Mouse (Mus musculus): ENCODE data around the gene Zscan21.

Gene Zscan21

GRCm38 (mm10) chr5:138118041-138118440, 1.3 kb downstream of the Zscan21 start:
- DNase-seq (ENCODE audit: low read depth, low spot score): no peak

- DNase-seq (ENCODE audit: low read depth, low spot score): no peak
Measured at GRCm38 (mm10) chr5:138132425-138133064, 15.8 kb downstream of the Zscan21 start.

GRCm38 (mm10) chr5:138137257-138137656, 20.6 kb downstream of the Zscan21 start:
- no peak for DNase-seq (ENCODE audit: low read depth, low spot score)

- DNase-seq (ENCODE audit: low read depth, low spot score): no peak
Measured at GRCm38 (mm10) chr5:138137935-138138549, 21.3 kb downstream of the Zscan21 start.

- no peak for DNase-seq (ENCODE audit: low read depth, low spot score)
Measured at GRCm38 (mm10) chr5:138138585-138138984, 21.9 kb downstream of the Zscan21 start.

- no peak for DNase-seq (ENCODE audit: low read depth, low spot score)
Measured at GRCm38 (mm10) chr5:138154390-138154789, 37.7 kb downstream of the Zscan21 start.

GRCm38 (mm10) chr5:138155443-138155976, 38.8 kb downstream of the Zscan21 start, which contains the start of gene Zfp113:
Gene Zfp113 (minus strand): TSS chr5:138155744.
- DNase-seq (ENCODE audit: low read depth, low spot score): peak; percentile 90

GRCm38 (mm10) chr5:138160224-138160762, 43.6 kb downstream of the Zscan21 start:
- DNase-seq (ENCODE audit: low read depth, low spot score): no peak

DNA sequence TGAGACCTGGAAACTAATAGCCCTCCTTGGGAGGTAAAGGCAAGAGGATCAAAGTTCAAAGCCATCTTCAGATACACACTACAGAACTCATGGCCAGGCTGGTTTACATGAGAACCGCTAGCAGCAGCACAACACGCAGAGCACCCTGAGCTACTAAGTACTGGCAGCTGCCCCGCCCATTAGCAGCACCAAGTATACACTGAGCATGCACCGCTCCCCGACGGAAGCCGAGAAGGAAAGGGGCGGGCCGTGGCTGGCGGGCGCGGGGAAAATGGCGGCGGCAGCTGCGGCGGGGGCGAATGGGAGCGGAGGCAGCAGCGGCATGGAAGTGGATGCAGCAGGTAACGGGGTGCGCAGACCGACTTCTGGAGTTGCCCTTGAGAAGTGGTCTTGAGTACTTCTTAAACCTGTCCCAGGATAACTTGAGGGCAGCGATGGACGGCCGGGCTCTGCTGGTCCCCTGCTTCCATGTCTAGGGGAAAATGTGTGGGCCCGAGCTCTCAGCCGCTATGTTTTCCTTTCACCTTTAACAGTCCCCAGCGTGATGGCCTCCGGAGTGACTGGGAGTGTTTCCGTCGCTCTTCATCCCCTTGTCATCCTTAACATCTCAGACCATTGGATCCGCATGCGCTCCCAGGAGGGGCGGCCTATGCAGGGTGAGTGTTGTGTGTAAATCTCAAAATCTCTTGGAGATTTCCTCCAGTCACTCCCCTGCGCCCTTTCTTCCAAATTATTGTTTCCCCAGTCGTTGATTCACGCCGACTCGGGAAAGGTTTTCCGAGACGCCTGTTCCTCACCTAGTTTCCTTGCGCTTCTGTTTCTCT, 44.4 kb downstream of the Zscan21 start, which contains the start of gene Cops6:
TSS of gene Cops6 (plus strand) at position 230 of the 824 bp plus-strand sequence.
- DNase-seq (ENCODE audit: low read depth, low spot score): peak; percentile 80

DNA sequence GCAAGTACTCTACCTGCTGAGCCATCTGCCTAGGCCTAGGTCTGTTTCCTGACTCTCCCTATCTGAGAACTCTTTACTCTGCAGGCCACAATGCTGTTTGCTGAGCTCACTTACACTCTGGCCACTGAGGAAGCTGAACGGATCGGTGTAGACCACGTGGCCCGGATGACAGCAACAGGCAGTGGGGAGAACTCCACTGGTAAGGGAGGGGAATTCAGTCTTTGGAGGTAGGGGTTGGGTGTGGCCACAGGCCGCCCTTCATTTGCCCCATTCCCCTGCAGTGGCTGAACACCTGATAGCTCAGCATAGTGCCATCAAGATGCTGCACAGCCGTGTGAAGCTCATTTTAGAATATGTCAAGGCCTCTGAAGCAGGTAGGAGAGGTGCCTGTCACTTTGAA, 46.3 kb downstream of the Zscan21 start:
- no peak for DNase-seq (ENCODE audit: low read depth, low spot score)

DNA sequence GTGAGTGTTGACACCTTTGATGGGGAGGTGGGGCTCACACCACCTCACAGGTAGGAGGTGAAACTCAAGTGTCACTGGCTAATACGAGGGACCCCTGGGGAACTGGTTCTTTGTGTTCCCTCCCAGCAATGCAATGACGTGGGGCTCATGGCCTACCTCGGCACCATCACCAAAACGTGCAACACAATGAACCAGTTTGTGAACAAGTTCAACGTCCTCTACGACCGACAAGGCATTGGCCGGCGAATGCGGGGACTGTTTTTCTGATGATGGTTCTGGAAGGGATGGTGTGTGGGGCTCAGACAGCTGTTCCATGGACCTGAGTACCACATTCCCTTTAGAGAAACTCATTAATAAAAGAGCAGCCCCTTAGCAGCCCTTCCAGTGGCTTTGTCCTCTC, 46.9 kb downstream of the Zscan21 start:
- no peak for DNase-seq (ENCODE audit: low read depth, low spot score)

DNA sequence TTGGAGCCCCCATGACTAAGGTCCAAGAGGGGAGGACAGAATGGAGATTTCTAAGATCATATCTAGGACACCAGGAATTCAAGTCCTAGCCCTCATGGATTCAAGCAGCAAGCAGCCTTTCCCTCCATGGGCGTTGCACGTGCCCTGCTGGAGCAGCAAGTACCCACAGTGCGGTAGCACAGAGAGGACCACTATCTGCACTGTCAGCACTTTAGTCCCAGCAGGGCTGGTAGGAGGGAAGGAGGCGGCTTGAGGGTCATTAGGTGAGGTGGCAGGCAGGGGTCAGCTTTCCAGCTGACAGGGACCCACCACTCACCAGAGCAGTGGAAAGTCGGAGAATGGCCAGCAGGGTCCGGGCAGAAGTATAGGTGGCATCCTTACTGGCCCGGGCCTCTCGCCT, 48.9 kb downstream of the Zscan21 start:
- DNase-seq (ENCODE audit: low read depth, low spot score): no peak

DNA sequence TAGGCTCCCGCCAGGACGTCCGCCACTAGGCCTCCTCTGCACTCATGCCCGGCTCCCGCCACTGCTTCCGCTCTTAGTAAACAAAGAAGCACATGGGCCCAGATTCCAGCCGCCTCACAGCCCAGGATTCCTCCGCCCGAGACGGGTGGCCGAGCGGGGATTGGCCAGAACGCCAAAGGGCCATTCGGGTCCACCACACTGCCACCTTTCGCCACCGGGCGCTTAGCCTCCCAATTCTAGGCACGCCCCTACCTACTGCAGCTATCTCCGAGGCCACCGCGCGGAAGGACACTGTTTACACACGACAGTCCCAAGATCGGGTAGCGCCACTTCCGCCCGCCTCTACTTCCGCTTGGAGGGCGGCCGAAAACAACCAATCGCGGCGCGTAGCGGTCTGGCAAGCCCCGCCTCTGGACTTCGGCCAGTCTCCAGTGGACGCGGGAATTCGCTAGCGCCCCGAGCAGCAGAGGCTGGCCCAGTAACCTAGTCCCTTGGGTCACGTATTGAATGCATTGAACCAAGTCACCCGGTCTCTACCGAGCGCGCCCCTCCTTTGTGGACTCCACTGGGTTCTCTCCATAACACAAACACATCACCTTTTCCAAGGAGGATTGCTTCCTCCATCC, 54.3 kb downstream of the Zscan21 start:
- DNase-seq (ENCODE audit: low read depth, low spot score): peak; percentile 89

DNA sequence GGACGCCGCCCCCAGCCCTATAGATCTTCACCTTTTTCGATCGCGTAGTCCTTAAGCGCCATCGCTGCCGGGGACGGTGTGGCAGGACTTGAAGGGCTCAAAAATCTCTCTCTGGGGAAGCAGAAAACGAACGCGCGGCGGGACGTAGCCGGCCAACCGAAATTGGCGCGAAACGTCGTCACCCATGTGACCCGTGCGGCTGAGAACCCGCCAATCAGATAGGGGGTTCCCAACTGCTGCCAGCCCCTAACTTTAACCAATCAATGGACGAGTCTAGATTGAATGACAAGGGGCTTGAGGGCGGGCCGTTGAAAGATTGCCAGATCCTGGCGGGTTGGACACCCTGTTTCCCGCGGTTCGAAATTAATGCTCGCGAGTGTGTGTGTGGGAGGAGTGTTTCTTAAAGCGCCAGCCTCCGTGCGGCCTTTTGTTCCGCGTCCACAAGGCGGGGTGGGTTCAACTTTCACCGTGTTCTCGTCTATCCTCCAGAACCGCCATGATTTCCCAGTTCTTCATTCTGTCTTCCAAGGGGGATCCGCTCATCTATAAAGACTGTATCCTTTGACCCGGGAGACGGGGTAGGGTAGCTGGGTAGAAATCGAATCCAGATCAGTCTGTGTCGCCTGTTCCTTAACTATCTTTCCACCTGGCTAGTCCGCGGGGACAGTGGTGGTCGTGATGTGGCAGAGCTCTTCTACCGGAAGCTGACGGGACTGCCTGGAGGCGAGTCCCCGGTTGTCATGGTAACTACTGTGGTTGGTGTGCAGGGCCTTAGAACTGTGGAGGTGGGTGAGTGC, 55.2 kb downstream of the Zscan21 start, which contains the start of the genes Ap4m1 and Mcm7:
TSS of gene Ap4m1 (plus strand) at position 308 of the 797 bp plus-strand sequence.
TSS of gene Mcm7 (minus strand) at position 728 of the 797 bp plus-strand sequence.
- peak; percentile 92 for DNase-seq (ENCODE audit: low read depth, low spot score)

- DNase-seq (ENCODE audit: low read depth, low spot score): no peak
Measured at GRCm38 (mm10) chr5:138173217-138173616, 56.5 kb downstream of the Zscan21 start.

Measured in embryo, embryonic 11.5 days (tissue).